Mouse (Mus musculus) kidney, postnatal 25 days (tissue): ENCODE measurements around the gene Sgpp2.
A peak's percentile ranks its signal among the peaks of the same experiment; 100 is the strongest.

ENCODE experiments used
- DNase-seq, 2 experiments: peaks; one replicate each; pipeline ENCODE4 v3.0.0; 2021; ENCODE audit warnings: mixed read lengths in 2 of 2

The Sgpp2 gene

DNA sequence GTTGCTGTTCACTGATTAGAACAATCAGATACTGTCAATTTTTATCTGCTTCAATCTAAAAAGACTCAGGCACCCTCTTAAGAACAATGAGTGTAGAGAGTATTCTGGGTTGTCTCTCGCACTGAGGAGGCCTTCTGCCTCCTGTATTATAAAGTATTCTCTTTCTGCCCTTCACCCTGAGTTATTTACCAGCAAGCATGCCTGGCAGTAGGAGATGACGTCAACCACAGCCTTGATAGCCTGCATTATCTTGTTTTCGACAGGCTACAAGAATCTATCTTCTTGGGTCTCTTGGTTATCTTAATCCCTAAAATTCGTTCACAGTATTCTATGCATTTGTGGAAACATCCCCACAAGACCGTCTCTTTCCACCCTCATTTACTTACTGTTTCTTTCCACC is 29.8 kb downstream of the Sgpp2 start:
- no peak for DNase-seq

- no peak for DNase-seq
Observed at GRCm38 (mm10) chr1:78340584-78340983, 30.4 kb downstream of the Sgpp2 start.

DNA sequence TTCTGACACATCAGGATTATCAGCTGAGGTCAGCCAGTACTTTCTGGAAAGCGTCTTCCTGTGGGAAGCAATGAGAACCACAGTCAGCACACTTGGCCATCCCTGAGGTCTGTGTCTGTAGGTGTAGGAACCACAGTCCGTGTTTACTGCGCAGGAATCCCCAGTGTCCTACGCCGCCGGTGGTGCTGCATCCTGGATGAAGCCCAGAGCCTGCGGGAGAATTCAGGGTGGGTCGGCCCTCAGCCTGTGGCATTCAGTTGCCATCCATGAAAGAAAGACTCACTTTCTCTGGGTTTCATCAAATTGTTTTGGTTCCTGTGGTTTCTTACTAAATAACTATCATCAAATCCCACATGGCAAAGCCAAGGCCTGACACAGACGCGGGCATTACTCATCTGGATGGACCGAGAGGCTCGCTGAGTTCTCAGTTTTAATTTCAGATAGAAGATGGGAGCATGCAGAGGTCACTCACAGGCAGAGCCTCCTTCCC is 37.2 kb downstream of the Sgpp2 start:
- DNase-seq: no peak

DNA sequence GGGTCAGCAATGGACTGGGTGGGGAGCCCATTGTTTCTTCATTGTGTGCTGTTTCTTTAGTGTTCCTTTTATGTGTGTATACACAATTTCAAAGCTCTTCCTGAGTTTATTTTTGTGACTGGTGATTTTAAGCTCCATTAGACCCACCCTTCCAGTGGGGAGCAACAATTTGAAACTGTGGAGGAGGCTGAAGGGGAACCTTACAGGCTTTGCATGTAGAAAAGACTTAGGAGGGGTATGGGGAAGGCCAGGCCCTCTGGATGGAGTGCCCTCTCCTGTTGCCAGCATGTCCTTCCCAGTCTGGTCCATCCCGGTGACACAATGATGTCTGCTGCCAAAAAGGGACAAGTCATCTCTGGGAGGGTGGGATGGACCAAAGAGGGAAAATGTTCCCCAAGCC is 39.1 kb downstream of the Sgpp2 start:
- no peak for DNase-seq

- DNase-seq: no peak
Observed at GRCm38 (mm10) chr1:78353254-78353653, 43.1 kb downstream of the Sgpp2 start.

DNA sequence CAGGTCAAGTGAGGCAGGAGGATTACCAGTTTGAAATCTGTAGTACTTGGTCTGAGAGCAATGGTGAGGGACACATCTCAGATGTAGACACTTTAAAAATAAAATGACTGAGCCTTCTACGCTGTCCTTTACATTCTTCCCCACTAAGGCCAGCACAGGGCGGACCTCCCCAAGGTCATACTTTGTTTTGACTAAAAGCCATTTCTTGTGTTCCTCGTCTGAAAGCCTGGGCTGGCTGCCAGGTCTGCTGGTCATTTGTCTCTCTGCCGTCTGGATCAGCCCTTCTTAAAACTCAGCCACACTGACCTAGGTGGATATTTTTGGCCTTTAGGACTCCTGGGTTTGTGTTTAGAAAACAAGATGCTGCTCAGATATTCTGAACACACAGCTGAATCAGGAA is 45.0 kb downstream of the Sgpp2 start:
- DNase-seq: peak; percentile 88 to 90

DNA sequence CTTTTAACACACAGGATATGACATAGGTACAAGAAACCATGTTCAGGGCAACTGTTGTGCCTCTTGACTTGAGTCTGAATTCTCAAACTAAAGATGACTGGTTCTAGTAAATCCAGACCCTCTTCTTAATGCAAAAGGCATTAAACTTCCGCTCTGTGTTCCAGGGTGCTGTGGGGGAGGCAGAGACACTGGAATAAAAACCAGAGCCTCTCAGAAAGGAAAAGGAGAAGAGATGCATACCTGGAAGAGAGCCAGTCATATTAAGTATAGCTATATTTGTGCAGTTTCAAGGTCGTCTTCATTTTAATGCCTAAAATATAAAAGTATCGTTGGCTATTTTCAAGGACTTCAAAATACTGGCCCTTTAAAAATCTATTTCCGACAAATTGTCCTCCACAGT is 47.3 kb downstream of the Sgpp2 start:
- no peak for DNase-seq

DNA sequence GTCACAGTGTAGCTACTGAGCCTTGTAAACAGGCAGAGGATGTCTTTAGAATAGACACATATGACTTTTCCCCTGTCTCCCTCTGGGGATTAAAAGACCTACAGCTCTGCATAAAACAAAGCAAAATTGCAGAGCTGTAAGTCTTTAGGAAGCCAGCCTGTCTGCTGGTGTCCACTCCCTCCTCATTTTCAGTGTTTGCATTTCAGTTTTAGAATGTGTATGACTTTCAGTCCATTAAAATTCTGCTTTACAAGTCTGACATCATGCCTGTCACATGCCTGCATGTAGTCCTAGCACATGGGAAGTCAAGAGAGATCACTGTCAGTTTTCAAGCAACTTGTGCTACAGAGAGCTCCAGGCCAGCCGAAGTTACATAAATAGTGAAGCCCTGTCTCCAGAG is 47.7 kb downstream of the Sgpp2 start:
- DNase-seq: no peak

- no peak for DNase-seq
Observed at GRCm38 (mm10) chr1:78363965-78364889, 54.1 kb downstream of the Sgpp2 start.

GRCm38 (mm10) chr1:78367806-78368205 is 57.7 kb downstream of the Sgpp2 start:
- peak; percentile 49 to 70 for DNase-seq

DNA sequence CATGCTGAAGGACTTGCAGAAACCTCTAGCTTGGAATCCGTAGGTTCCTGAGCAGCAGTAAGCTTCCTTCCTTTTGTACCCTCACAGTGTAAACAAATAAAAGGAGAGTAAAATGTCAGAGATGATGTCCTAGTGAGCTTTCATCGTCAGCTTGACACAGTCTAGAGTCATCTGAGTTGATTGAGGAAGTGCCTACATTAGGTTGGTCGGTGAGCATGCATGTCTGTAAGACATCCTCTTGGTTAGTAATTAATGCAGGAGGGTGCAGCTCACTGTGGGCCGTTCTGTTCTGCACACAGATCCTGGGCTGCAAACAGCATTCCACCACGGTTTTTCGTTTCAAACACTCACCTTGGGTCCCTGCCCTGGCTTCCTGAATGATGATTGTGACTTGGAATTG is 60.0 kb downstream of the Sgpp2 start:
- no peak for DNase-seq

DNA sequence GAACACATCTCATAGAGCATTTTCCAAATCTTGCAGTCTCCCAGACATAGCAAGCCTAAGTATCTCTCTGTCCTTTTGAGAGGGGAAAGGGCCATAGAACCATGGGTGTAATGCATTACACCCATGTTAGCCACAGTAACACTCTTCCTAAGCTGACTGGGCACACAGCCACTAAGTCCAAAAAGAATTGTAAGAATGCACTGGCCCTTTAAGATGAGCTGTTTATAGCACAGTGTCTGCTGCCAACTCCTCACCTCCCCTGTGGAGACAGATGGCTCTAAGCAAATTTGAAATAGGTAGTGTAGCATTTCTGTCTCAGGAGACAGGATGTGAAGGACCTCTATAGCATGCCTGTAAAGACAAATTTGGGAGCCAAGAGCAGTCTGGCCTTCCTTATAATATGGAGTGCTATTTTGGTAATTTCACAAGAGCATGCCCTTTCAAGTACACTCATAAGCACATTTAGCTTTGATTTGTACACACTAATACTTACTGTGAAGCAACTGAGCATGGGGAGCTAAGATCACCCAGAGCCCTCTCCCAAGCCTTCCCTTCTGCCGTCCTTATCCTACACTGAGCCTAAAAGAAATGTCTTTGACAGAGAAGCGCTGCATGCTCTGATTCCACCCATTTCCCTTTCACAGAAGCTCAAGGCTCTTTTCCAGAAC is 61.6 kb downstream of the Sgpp2 start:
- DNase-seq: no peak

DNA sequence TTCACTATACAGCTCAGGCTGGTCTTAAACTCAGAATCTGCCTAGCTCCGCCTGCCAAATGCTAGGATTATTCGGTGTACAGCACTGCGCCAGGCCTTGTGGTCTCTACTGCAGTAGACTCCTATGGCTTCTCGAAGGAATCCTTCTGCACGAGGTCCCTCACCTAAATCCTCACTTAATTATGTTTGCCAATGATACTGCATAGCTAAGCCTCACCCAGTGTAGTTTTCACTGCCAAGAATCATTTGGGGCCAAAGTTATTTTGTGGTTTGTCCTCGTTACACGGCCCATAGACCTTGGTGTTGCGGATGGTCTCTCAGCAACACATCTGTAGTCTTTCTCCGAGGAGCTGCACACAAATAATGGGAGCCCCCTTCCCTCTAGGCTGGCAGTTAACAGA is 62.2 kb downstream of the Sgpp2 start:
- no peak for DNase-seq

GRCm38 (mm10) chr1:78373836-78374235 is 63.7 kb downstream of the Sgpp2 start:
- DNase-seq: no peak

DNA sequence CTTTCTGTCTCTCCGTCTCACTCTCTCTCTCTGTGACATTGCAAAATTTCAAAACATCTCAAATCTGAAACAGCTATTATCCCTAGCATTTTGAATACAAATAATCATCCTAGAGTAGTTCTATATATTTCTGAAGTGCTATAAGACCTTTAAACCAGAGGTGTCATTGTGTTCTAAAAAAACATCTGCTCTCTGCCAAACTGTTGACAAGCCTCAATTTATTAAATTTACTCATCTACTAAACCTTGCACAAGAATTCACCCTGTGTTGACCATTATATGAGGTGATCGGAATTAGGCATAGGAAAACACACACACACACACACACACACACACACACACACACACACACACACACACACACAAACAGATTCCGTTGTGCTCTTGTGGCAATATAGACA is 64.9 kb downstream of the Sgpp2 start:
- no peak for DNase-seq

DNA sequence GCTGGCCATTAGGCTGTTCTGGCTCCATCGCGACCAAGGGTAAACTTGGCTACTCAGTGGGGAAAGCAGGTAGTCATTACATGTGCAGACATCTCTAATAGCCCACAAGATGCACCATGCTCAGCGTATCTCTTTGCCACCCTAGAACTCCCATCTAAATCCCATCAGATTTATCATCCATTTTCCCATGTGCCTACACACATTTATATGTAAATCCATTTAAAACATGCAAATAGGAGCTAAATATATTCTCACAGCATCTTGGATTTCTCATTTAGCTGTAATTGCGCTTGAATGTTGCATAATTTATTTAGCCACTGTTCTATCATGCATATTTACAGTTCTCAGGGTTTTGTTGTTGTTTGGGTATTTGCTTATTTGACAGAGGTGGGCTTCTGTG is 70.8 kb downstream of the Sgpp2 start:
- no peak for DNase-seq

- no peak for DNase-seq
Observed at GRCm38 (mm10) chr1:78387854-78388253, 77.7 kb downstream of the Sgpp2 start.

GRCm38 (mm10) chr1:78388848-78389247 is 78.7 kb downstream of the Sgpp2 start:
- DNase-seq: no peak

DNA sequence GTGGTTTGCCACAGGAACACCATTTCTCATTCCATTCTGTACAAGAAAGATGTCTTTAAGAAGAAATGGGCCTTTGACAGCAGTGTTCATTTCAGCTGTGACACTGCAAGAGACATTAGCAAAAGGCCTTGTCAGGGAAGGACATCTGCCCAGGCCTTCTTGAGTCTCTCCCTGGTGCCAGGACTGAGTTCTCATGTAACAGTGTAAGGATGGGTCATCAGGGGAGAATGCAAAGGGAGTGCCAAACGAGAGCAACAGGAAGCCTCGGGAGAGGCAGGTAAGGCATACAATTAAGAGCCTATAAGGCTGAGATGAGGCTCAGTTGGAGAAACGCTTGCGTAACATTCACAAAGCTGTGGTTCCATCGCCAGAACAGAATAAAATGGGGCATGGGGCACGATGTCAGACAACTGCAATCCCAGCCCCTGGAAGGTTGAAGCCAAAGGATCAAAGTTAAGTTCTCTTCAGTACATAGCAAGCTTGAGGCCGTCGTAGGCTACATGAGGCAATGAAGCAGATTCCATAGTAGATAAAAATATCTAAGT is 85.1 kb downstream of the Sgpp2 start:
- DNase-seq: no peak

GRCm38 (mm10) chr1:78395737-78396136 is 85.6 kb downstream of the Sgpp2 start:
- DNase-seq: no peak

- no peak for DNase-seq
Observed at GRCm38 (mm10) chr1:78396320-78396913, 86.3 kb downstream of the Sgpp2 start.

- no peak for DNase-seq
Observed at GRCm38 (mm10) chr1:78399755-78400154, 89.6 kb downstream of the Sgpp2 start.

- no peak for DNase-seq
Observed at GRCm38 (mm10) chr1:78401413-78401812, 91.3 kb downstream of the Sgpp2 start.
